Mouse (Mus musculus) kidney, adult 2 months (tissue): ENCODE results near the gene Axdnd1. TPM values are rescaled to one million over a fixed set of nuclear protein-coding genes. Genes with fewer than 3 reads are reported as not detected.
"Not testable (repeated sequence)": the region's sequence is repeated elsewhere in the genome, so short reads cannot be mapped to it uniquely, and the experiment has no call there.

ENCODE experiments used
- DNase-seq: peaks from one replicate; pipeline ENCODE4 v3.0.0; 2021
- H3K27ac ChIP-seq: fragments of 200-500 bp; 2 replicates; pipeline ENCODE4 v1.5.1; 2012; ENCODE audit warnings: low read depth, low read length, control low read depth, inconsistent platforms; ENCODE audit not compliant: insufficient read depth
- H3K27me3 ChIP-seq: fragments of 200-500 bp; replicated peaks from 2 replicates; pipeline ENCODE4 v1.6.1; 2012; ENCODE audit warnings: mild to moderate bottlenecking, moderate library complexity, low read length, inconsistent platforms; ENCODE audit not compliant: control insufficient read depth, insufficient read depth
- H3K36me3 ChIP-seq: fragments of 200-500 bp; 2 replicates; pipeline ENCODE4 v1.6.1; 2012; ENCODE audit warnings: mild to moderate bottlenecking, moderate library complexity, low read length, inconsistent platforms; ENCODE audit not compliant: control insufficient read depth, insufficient read depth
- H3K4me1 ChIP-seq: fragments of 200-500 bp; 2 replicates; pipeline ENCODE4 v1.6.1; 2011; ENCODE audit warnings: low read length; ENCODE audit not compliant: control insufficient read depth, insufficient read depth
- H3K4me3 ChIP-seq: fragments of 200-500 bp; 2 replicates; pipeline ENCODE4 v1.5.1; 2011; ENCODE audit warnings: mild to moderate bottlenecking, low read depth, low read length, control low read depth; ENCODE audit not compliant: insufficient read depth
- CTCF ChIP-seq: fragments of 200-500 bp; conservative IDR thresholded peaks from 2 replicates; pipeline ENCODE4 v1.5.1; 2011; ENCODE audit warnings: low read depth, mild to moderate bottlenecking, control low read depth, low read length, moderate library complexity, mixed read lengths; ENCODE audit not compliant: insufficient read depth, insufficient read length
- POLR2A ChIP-seq: fragments of 200-500 bp; IDR thresholded peaks from one replicate; pipeline ENCODE4 v1.6.1; 2011; ENCODE audit warnings: low read depth, low read length, control low read depth
- WGBS: fragments of 180-500 bp; shearing (Covaris S2); methylation state at CpG from one replicate; pipeline ENCODE4 v1.1.7; 2018; 5-methylcytosine and 5-hydroxymethylcytosine counted together
- polyA plus RNA-seq: library from polyadenylated mRNA; depleted of rRNA; stranded (reverse); fragments of >200 nt; gene quantifications from 2 replicates; pipeline ENCODE4 v1.2.3, GENCODE M21; 2012

The Axdnd1 gene
- polyA plus RNA-seq, 1 experiment = not detected

DNA sequence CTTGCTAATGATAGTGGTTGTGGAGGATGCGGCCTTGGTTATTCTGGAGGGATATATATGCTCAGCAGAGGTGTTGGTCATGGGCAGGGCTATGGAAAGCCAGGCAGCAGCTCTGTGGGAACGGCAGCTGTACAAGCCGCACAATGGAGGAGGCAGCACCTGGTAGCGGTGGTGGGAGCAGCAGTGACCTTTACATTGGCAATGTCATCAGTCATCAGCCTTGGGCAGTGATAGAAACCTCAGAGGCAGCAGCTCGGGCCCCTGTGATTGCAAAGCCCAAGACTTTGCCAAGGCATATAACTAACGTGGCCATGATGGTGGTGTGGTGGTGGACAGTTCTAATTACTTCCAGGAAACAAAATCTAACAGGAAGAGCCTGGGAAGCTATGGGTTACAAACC lies 2.5 kb upstream of the Axdnd1 start:
- H3K36me3 ChIP-seq = no peaks in the 10 kb centered on the region
- H3K4me3 ChIP-seq = no peak overlapping the region
- no peak for DNase-seq
- H3K27ac ChIP-seq = no peak overlapping the region
- 93% methylated on average over 6 of the region's 6 CpGs for WGBS
- no peaks in the 10 kb centered on the region for H3K27me3 ChIP-seq
- no peak for TF ChIP-seq POLR2A
- no peak for TF ChIP-seq CTCF
- no peaks in the 10 kb centered on the region for H3K4me1 ChIP-seq

DNA sequence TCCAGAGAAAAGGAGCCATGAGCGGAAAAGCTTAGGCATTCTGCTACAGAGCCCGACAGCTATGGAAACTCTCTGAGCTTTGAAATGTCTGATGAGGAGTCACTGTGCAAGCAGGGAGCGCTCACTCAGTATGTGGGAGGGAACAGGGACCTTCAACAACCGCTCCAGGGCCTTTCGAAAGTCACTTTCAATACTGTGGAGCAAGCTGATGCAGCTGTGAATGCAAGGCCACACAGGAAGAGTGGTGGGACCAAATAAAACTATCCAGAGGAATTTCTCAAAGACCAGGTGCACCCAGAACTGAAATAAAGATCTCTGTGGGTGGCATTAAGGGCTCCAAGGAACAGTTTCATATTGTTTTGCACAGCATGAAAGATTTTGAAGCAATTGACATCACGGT lies 1.9 kb upstream of the Axdnd1 start:
- DNase-seq = no peak
- Histone ChIP-seq H3K27me3 (no peaks in the 10 kb centered on the region), H3K4me1 (no peaks in the 10 kb centered on the region), H3K36me3 (no peaks in the 10 kb centered on the region), H3K4me3 (no peak overlapping the region), H3K27ac (no peak overlapping the region)
- WGBS = 79% methylated on average over 6 of the region's 6 CpGs
- TF ChIP-seq POLR2A (no peak), CTCF (no peak)

DNA sequence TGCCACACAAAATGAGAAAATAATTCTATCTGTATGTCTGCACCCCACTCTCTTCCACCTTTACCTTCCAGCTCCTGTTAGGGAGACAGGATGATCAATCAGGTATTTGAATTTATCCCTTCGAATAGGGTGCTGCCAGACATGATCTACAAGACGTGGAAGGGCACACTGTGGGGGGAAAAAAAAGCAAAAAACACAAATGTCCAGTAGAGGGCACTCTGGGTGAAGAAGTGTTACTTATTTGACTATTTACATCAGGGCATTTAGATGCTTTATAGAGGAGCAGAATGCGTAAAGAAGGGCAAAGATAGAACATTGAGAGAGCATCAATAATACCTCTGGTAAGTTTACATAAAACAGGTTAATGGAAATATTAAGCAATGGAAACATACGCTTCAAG lies 2.8 kb downstream of the Axdnd1 start:
- WGBS = 48% methylated on average over 4 of the region's 4 CpGs
- DNase-seq = peak; percentile 63
- Histone ChIP-seq H3K36me3 (no peaks in the 10 kb centered on the region), H3K27me3 (no peaks in the 10 kb centered on the region), H3K4me1 (no peaks in the 10 kb centered on the region), H3K27ac (no peak overlapping the region), H3K4me3 (no peak overlapping the region)
- TF ChIP-seq POLR2A (no peak), CTCF (0 out of 2 replicates have a peak, but pooled peaks have one; percentile 18)

DNA sequence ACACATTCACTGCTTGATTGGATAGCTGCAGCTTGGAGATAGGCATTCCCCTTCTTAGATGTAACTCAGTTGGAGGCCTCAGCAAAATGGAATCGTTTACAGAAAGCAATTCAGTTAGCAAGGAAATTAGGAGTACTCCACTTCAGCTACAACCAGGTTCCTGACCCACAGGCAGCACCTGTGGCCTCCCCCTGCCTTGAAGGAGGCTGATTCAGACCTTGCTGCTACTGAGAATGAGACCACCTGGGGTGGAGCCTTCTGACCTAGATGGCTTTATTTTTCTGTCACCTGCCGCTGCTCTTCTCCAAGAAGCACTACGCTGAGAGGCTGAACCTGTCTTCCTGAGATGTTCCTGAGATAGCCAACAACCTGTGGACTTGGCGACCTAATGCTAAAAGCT lies 12.4 kb downstream of the Axdnd1 start:
- WGBS = 74% methylated on average over 4 of the region's 4 CpGs
- Histone ChIP-seq H3K4me3 (no peak overlapping the region), H3K27me3 (no peaks in the 10 kb centered on the region), H3K36me3 (no peaks in the 10 kb centered on the region), H3K4me1 (no peaks in the 10 kb centered on the region), H3K27ac (no peak overlapping the region)
- DNase-seq = no peak
- TF ChIP-seq POLR2A (no peak), CTCF (no peak)

DNA sequence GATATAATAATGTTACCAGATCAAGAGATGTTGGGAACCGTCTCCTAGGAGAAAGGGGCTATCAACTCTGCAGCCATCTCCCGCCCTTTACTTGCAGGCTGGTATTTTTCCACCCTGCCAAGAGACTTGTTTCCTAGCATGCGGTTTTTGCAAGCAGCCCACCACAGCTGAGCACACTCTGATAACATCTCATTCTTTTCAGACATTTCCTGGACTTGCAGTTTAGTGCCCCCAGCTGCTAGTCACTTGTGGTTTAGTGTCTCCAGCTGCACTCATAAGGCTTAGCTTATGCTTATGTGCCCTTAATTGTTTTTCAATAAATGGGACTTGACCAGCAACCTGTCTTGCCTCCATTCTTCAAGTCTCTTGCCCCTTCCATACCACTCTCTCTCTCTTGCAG lies 13.0 kb downstream of the Axdnd1 start:
- no peaks in the 10 kb centered on the region for H3K36me3 ChIP-seq
- H3K4me3 ChIP-seq = no peak overlapping the region
- TF ChIP-seq CTCF = no peak
- H3K4me1 ChIP-seq = no peaks in the 10 kb centered on the region
- no peaks in the 10 kb centered on the region for H3K27me3 ChIP-seq
- H3K27ac ChIP-seq = no peak overlapping the region
- no peak for DNase-seq
- WGBS = 63% methylated on average over 3 of the region's 3 CpGs

DNA sequence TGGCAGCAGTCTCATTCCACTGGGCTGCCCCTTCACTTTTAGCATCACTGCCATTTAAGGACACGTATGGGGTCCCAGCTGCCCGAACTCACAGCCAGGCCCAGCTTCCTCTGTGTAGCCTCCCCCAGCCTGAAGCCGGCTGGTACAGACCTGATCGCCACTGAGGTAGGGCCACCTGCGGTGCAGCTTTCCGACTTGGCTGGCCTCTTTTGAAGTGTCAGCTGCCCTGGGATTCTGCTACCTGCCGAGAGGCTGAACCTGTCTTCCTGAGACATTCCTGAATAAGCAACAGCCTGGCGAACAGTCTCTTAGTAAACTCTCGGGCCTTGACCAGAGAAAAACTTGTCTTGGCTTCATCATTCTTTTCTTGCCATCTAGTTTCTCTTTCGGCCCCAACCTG lies 17.7 kb downstream of the Axdnd1 start:
- Histone ChIP-seq H3K4me3 (no peak overlapping the region), H3K4me1 (no peaks in the 10 kb centered on the region), H3K36me3 (no peaks in the 10 kb centered on the region), H3K27ac (no peak overlapping the region), H3K27me3 (no peaks in the 10 kb centered on the region)
- 77% methylated on average over 10 of the region's 10 CpGs for WGBS
- DNase-seq = no peak
- TF ChIP-seq POLR2A (no peak), CTCF (no peak)

DNA sequence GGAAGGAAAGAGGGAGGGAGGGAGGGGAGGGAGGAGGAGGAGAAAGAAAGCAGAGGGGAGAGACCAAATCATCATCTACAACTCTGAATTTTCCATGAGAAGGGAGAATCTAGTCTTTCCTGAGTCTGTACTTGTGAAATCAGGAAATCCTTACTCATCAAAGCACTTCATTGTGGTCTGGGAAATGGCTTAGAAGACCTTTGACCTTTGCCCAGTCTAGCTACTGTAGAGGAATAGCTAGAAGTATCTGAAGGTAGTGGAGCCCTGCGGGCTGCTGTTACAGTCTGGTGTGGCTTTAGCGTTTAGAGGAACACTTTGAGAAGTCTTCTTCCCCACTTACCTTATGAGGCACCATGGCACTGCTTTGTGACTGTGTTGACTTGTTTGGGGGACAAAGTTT lies 18.5 kb downstream of the Axdnd1 start:
- H3K27me3 ChIP-seq = no peaks in the 10 kb centered on the region
- H3K4me1 ChIP-seq = no peaks in the 10 kb centered on the region
- H3K27ac ChIP-seq = no peak overlapping the region
- peak; percentile 82 for DNase-seq
- no peaks in the 10 kb centered on the region for H3K36me3 ChIP-seq
- no peak for TF ChIP-seq CTCF
- TF ChIP-seq POLR2A = no peak
- WGBS = 48% methylated on average over 2 of the region's 2 CpGs
- H3K4me3 ChIP-seq = no peak overlapping the region

DNA sequence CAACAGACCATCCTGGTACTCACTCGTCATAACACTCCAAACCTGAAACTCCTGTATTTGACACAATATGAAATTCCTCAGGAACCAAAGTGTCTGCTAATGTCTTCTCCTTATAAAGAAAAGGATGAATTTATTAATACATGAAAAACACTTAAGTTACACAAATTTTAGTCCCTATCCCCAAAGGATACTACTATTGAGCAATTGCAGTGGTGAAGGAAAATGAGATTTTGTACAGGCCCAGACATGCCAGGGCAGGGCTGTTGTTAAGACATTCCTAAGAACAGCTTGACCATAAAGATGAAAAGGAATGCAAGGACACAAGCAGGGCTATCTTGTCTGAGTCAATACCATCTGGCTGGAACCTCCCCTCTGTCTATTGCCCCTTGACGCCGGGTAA lies 20.8 kb downstream of the Axdnd1 start:
- not testable (repeated sequence) for H3K4me3 ChIP-seq, DNase-seq, H3K27ac ChIP-seq, H3K36me3 ChIP-seq, H3K27me3 ChIP-seq, H3K4me1 ChIP-seq
- WGBS = 71% methylated on average over 3 of the region's 3 CpGs

DNA sequence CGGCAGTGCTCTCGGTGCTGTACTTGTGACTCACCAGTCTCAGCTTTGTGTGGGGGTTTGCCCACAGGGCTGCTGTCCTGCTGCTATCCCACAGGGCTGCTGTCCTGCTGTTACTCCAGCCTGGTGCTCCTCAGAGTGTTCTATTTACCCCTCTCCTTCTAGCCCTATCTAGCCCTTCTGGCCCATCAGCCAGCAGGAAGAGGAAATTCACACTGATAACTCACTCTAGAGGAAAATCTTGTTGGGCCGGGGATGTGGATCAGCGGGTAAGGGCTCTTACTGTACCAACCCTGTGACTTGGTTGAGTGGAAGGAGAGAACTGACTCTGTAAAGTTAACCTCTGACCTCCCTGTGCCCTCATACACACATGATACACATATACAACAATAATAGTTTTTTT lies 27.8 kb downstream of the Axdnd1 start:
- no peaks in the 10 kb centered on the region for H3K27me3 ChIP-seq
- no peaks in the 10 kb centered on the region for H3K4me1 ChIP-seq
- DNase-seq = no peak
- no peak overlapping the region for H3K27ac ChIP-seq
- WGBS = 84% methylated on average over 4 of the region's 4 CpGs
- no peaks in the 10 kb centered on the region for H3K36me3 ChIP-seq
- no peak overlapping the region for H3K4me3 ChIP-seq
- TF ChIP-seq CTCF (no peak), POLR2A (no peak)
